Mouse (Mus musculus) layer of hippocampus, adult 11-12 months (tissue): ENCODE measurements around the gene Olfr352.

Experiments
- DNase-seq: peaks from one replicate; pipeline ENCODE4 v3.0.0; 2022; ENCODE audit warnings: low spot score

The Olfr352 gene

DNA sequence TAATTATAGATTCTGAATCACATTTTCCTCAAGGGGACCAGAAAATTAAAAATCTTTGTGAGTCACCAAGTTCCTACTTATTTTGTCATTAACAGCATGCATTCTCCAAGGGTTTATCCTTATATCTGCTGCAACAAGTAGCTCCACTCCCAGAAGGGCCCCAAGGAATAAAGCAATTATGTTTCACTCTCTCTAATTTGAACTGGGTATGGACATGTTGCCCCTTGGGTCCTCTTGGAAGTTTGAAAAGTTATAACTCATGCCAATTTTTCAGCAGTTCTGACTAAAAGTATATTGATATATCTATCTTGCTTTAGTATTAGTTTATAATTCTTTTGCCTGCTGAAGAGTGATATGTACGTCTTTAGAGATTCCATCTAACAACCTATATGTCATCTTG lies at the start of gene Olfr352:
Gene Olfr352 (plus strand): TSS at position 301 of the 400 bp plus-strand sequence.
- DNase-seq: no peak

DNA sequence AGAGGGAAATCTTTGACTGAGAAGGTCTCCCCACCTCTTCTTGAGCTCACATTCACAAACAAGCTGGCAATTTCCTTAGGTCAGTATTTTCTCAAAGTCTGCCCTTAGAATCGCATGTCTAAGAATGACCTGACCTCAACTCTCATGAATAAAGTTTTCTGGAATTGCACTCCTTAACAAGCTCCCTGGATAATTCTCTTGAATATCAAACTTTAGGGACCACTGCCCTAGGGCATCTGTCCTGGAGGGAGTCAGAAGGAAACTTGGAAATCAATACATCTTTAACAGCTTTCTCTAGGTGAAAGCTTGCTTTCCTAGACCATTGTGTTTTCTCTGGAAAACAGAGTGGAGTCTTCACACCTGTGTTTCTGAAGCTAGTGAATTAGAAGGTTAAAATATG lies 22.2 kb upstream of the Olfr352 start, which contains the start of gene Olfr350:
Gene Olfr350 (plus strand): TSS at position 301 of the 400 bp plus-strand sequence.
- DNase-seq: no peak

DNA sequence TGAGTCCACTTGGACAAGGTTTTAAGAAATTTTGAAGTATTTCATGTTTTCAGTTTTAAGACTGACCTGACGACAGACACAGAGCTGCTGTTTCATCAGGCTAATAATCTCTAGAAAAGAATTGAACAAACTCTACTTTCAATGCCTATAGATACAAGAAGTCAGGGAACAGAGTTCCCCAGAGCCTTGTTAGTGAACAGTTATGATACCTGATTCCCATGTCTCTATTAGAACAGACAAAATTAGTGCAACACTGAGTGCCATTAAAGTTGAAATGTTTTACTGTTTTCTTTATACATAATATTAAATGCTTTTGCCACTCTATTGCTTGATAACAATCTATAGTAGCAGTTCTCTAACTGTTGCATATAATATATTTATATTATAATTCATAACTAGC lies 5.7 kb upstream of the Olfr352 start, which contains the start of gene Olfr351:
Gene Olfr351 (minus strand): TSS at position 101 of the 400 bp plus-strand sequence.
- no peak for DNase-seq

DNA sequence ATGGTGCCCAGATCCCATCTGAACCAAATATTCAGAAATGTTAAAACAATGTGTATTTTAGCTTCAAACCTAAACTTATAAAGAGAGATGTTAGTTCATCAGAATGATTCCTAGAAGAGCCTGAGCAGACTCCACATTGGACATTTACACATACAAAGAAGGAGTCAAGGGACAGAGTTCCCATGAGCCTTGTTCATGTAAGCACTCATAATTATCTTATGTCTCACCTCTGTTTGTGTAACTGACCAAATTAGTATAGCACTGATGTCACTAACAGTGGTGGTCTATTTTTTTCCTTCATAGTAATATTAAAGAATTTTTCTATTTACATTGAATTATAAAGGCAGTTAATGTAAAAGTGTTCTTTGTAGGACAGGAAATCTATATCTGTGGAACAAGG lies 24.6 kb downstream of the Olfr352 start, which contains the start of gene Olfr353:
Gene Olfr353 (minus strand): TSS at position 101 of the 400 bp plus-strand sequence.
- DNase-seq: no peak

DNA sequence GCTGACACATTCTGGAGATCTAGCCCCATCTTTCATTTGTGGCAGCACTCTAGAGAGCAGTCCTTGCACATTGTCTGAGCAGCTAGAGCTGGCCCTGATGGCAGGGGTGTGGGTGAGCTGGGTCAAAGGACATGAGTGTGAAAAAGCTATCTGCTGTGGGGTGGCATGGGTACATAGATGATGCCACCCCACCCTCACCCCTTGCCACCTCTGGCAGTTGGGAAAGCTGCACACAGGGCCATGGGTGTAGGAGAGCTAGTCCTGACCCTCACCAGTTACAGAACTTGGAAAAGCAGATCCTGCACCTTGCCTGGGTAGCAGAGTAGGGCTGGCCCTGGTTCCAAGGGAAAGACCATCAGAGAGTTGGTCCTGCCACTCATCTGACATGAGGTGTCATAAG lies 28.9 kb downstream of the Olfr352 start:
- no peak for DNase-seq

DNA sequence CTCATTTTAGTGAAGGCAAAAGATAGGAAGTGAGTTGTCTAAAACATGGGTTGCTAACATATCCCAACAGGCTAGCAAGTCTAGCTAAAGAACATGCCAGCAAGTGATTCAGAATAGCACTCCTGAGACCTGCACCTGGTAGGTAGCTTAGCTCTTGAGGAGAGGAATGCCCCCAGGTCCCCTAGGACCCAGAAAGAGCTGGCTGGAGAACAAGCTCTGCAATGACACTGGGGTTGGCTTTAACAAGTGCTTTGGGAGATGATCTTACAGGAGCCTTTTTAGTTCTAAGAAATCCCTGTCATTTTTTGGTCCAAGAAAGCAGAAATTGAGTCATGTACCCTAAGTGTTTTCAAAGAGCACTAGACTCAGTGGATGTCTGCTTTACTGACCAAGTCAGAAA lies 37.1 kb downstream of the Olfr352 start, which contains the start of gene Olfr354:
Gene Olfr354 (plus strand): TSS at position 301 of the 400 bp plus-strand sequence.
- DNase-seq: no peak
